Mouse (Mus musculus) liver, embryonic 14.5 days (tissue): Measurements from ENCODE around the gene Gm10271. TPM values are rescaled to one million over a fixed set of nuclear protein-coding genes. Genes with fewer than 3 reads are reported as not detected.

Experiments used
- ATAC-seq: fragments of 200-750 bp; cut with Nextera tagmentation; 2 replicates; pipeline ENCODE4 v1.8.0; 2017; ENCODE audit warnings: moderate number of reproducible peaks, mild to moderate bottlenecking, moderate library complexity; ENCODE audit not compliant: insufficient read depth
- DNase-seq, 3 experiments: peaks; one replicate each; pipeline ENCODE4 v3.0.0-alpha.2; 2012 to 2013; ENCODE audit warnings: low read depth in 3 of 3, low spot score in 3 of 3
- H3K27ac ChIP-seq: fragments of 300-500 bp; sonication (generic); 2 replicates; pipeline ENCODE4 v1.5.1; 2014; ENCODE audit warnings: moderate library complexity, mild to moderate bottlenecking, control low read depth, inconsistent platforms
- H3K27me3 ChIP-seq: fragments of 300-500 bp; sonication (generic); 2 replicates; pipeline ENCODE4 v1.6.1; 2014; ENCODE audit warnings: mild to moderate bottlenecking, low read length, moderate library complexity; ENCODE audit not compliant: control insufficient read depth, insufficient read depth
- H3K36me3 ChIP-seq: fragments of 300-500 bp; sonication (generic); replicated peaks from 2 replicates; pipeline ENCODE4 v1.6.1; 2014; ENCODE audit warnings: low read depth; ENCODE audit not compliant: control insufficient read depth, insufficient read depth
- H3K4me1 ChIP-seq, 2 experiments: fragments of 200-500 bp in 1 of 2; fragments of 300-500 bp in 1 of 2; sonication (generic) in 1 of 2; replicated peaks; 2 replicates each; pipeline ENCODE4 v1.6.1; 2012 to 2014; ENCODE audit warnings: antibody characterized with exemption in 1 of 2, inconsistent platforms in 1 of 2, low read length in 1 of 2; ENCODE audit not compliant: control insufficient read depth in 2 of 2, insufficient read depth in 2 of 2
- H3K4me2 ChIP-seq: fragments of 300-500 bp; sonication (generic); 2 replicates; pipeline ENCODE4 v1.6.1; 2014; ENCODE audit warnings: low read depth, mild to moderate bottlenecking, control low read depth, moderate library complexity
- H3K4me3 ChIP-seq, 2 experiments: fragments of 200-500 bp in 1 of 2; fragments of 300-500 bp in 1 of 2; sonication (generic) in 1 of 2; 2 replicates each; pipeline ENCODE4 v1.5.1; 2012 to 2014; ENCODE audit warnings: low read depth in 2 of 2, low read length in 2 of 2, mild to moderate bottlenecking in 2 of 2, control low read depth in 1 of 2, inconsistent platforms in 1 of 2, moderate library complexity in 1 of 2; ENCODE audit not compliant: insufficient read depth in 1 of 2
- H3K9ac ChIP-seq: fragments of 300-500 bp; sonication (generic); replicated peaks from 2 replicates; pipeline ENCODE4 v1.6.1; 2014; ENCODE audit warnings: mild to moderate bottlenecking, control low read depth, moderate library complexity
- H3K9me3 ChIP-seq: fragments of 300-500 bp; sonication (generic); 2 replicates; pipeline ENCODE4 v1.6.1; 2016; ENCODE audit warnings: low read length, mixed read lengths; ENCODE audit not compliant: control insufficient read depth
- CTCF ChIP-seq: IDR thresholded peaks from 2 replicates; pipeline ENCODE4 v1.5.1; 2016; ENCODE audit warnings: antibody characterized with exemption, low read depth, control low read depth
- EP300 ChIP-seq: IDR thresholded peaks from 2 replicates; pipeline ENCODE4 v1.6.1; 2016; ENCODE audit warnings: antibody characterized with exemption, low read depth
- WGBS: fragments of 180-500 bp; shearing (Covaris S2); extraction: QIAGEN DNeasy Blood & Tissue Kit; methylation state at CpG from one replicate; pipeline ENCODE4 v1.1.7; 2014; ENCODE audit not compliant: insufficient replicate concordance; 5-methylcytosine and 5-hydroxymethylcytosine counted together
- polyA plus RNA-seq, 2 experiments: library from polyadenylated mRNA; depleted of rRNA in 1 of 2; stranded (reverse) in 1 of 2; unstranded in 1 of 2; fragments of >200 nt; fragmentation: Nextera tagmentation in 1 of 2; extraction: Ambion mirVana in 1 of 2; gene quantifications; 2 replicates each; pipeline versions ENCODE4 v1.2.1 to v1.2.3; 2012 to 2014

Gene Gm10271
- polyA plus RNA-seq, 2 experiments, result not detected

- Histone ChIP-seq H3K4me1 (peaks cover 4 to 6% of the 10 kb centered on the region in 2 experiments; a peak in 3 of 4 replicates), H3K36me3 (no peaks in the 10 kb centered on the region; the same call in 1 of the 2 replicates)
- ATAC-seq, result no peak
These were observed 57.8 kb downstream of the Gm10271 start for GRCm38 (mm10) chr10:116914586-116914985.

GRCm38 (mm10) chr10:116913647-116914273, 58.6 kb downstream of the Gm10271 start:
- no peak for ATAC-seq
- WGBS, result 84% methylated on average over 17 of the region's 17 CpGs

More at GRCm38 (mm10) chr10:116914586-116914985, 57.8 kb downstream of the Gm10271 start:
- H3K27ac ChIP-seq, result no peak overlapping the region
- H3K9ac ChIP-seq, result no peak overlapping the region
- TF ChIP-seq CTCF, result no peak
- no peak for TF ChIP-seq EP300
- H3K4me2 ChIP-seq, result no peak overlapping the region
- WGBS, result 83% methylated on average over 9 of the region's 9 CpGs
- H3K4me3 ChIP-seq, result no peak overlapping the region
- no peak for DNase-seq
- no peaks in the 10 kb centered on the region for H3K27me3 ChIP-seq
- no peaks in the 10 kb centered on the region for H3K9me3 ChIP-seq

GRCm38 (mm10) chr10:116912850-116913249, 59.6 kb downstream of the Gm10271 start:
- Histone ChIP-seq H3K4me3 (no peak overlapping the region), H3K36me3 (no peaks in the 10 kb centered on the region; the same call in 1 of the 2 replicates), H3K4me1 (peaks cover 5 to 14% of the 10 kb centered on the region in 2 experiments; a peak in 3 of 4 replicates), H3K27me3 (no peaks in the 10 kb centered on the region), H3K9ac (no peak overlapping the region), H3K27ac (no peak overlapping the region), H3K4me2 (no peak overlapping the region), H3K9me3 (no peaks in the 10 kb centered on the region)
- TF ChIP-seq EP300 (no peak), CTCF (no peak)
- WGBS, result 81% methylated on average over 9 of the region's 9 CpGs
- DNase-seq (no peak), ATAC-seq (no peak)

More at GRCm38 (mm10) chr10:116913647-116914273, 58.6 kb downstream of the Gm10271 start:
- no peaks in the 10 kb centered on the region; the same call in 1 of the 2 replicates for H3K36me3 ChIP-seq
- TF ChIP-seq EP300 (no peak), CTCF (no peak)
- H3K4me2 ChIP-seq, result no peak overlapping the region
- H3K4me3 ChIP-seq, result no peak overlapping the region
- no peak overlapping the region for H3K9ac ChIP-seq
- no peaks in the 10 kb centered on the region for H3K9me3 ChIP-seq
- no peaks in the 10 kb centered on the region for H3K27me3 ChIP-seq
- H3K4me1 ChIP-seq, result peaks cover 5 to 11% of the 10 kb centered on the region in 2 experiments; a peak in 3 of 4 replicates
- DNase-seq, result no peak
- H3K27ac ChIP-seq, result no peak overlapping the region

GRCm38 (mm10) chr10:116908901-116909642, 63.3 kb downstream of the Gm10271 start:
- Histone ChIP-seq H3K27me3 (no peaks in the 10 kb centered on the region), H3K4me3 (peak overlapping the region; percentile 49 to 51), H3K4me2 (peak overlapping the region; percentile 55), H3K9me3 (no peaks in the 10 kb centered on the region), H3K27ac (peak overlapping the region; percentile 85), H3K36me3 (no peaks in the 10 kb centered on the region; the same call in none of the 2 replicates), H3K4me1 (peaks cover 5 to 18% of the 10 kb centered on the region in 2 experiments; a peak in 3 of 4 replicates), H3K9ac (peak overlapping the region; percentile 40; the same call in 1 of the 2 replicates)
- ATAC-seq (peak; percentile 99), DNase-seq (peak; percentile 70 to 73 (median 72))
- 35% methylated on average over 15 of the region's 15 CpGs for WGBS
- peak; percentile 59 for TF ChIP-seq EP300
- no peak for TF ChIP-seq CTCF

Other genes with a start within 250 kb of the Gm10271 start
- 0.02 TPM in 1 of 2 replicates, not detected in the other for gene Myrfl, start 75.7 kb downstream of the Gm10271 start, polyA plus RNA-seq (2012; rRNA removed)
- gene Myrfl, start 75.7 kb downstream of the Gm10271 start, polyA plus RNA-seq (2014; fragmentation: Nextera tagmentation; extraction: Ambion mirVana), result not detected in 2 replicates
- gene Rab3ip, start 21.8 kb downstream of the Gm10271 start, polyA plus RNA-seq (2012; rRNA removed), result 6.2 and 6.6 TPM in 2 replicates
- gene Rab3ip, start 21.8 kb downstream of the Gm10271 start, polyA plus RNA-seq (2014; fragmentation: Nextera tagmentation; extraction: Ambion mirVana), result 7.4 and 7.5 TPM in 2 replicates
- not detected in 2 replicates for gene Best3, start 13.7 kb upstream of the Gm10271 start, polyA plus RNA-seq (2012; rRNA removed)
- gene Best3, start 13.7 kb upstream of the Gm10271 start, polyA plus RNA-seq (2014; fragmentation: Nextera tagmentation; extraction: Ambion mirVana), result not detected in 2 replicates
- gene Lrrc10, start 72.7 kb upstream of the Gm10271 start, polyA plus RNA-seq (2012; rRNA removed), result not detected in 2 replicates
- gene Lrrc10, start 72.7 kb upstream of the Gm10271 start, polyA plus RNA-seq (2014; fragmentation: Nextera tagmentation; extraction: Ambion mirVana), result not detected in 2 replicates
- gene Cct2, start 91.2 kb upstream of the Gm10271 start, polyA plus RNA-seq (2012; rRNA removed), result 78.1 and 137 TPM in 2 replicates
- gene Cct2, start 91.2 kb upstream of the Gm10271 start, polyA plus RNA-seq (2014; fragmentation: Nextera tagmentation; extraction: Ambion mirVana), result 170 and 181 TPM in 2 replicates
- 7.9 and 9.2 TPM in 2 replicates for gene Frs2, start 175.9 kb upstream of the Gm10271 start, polyA plus RNA-seq (2012; rRNA removed)
- 8.8 and 11.2 TPM in 2 replicates for gene Frs2, start 175.9 kb upstream of the Gm10271 start, polyA plus RNA-seq (2014; fragmentation: Nextera tagmentation; extraction: Ambion mirVana)